Mouse (Mus musculus): ENCODE measurements around the gene Olfr547. TPM values are rescaled to one million over a fixed set of nuclear protein-coding genes. Genes with fewer than 3 reads are reported as not detected.

Olfr547 gene
- polyA plus RNA-seq, 1 experiment from 2014 or later: not detected

GRCm38 (mm10) chr7:102509726-102510125 is 24.8 kb upstream of the Olfr547 start:
- no peak overlapping the region for H3K4me3 ChIP-seq (ENCODE audit: low read length)
- no peak overlapping the region for H3K4me2 ChIP-seq (ENCODE audit: low read depth, low read length)
- no peak overlapping the region for H3K9ac ChIP-seq (ENCODE audit: low read length)
- no peak for ATAC-seq (ENCODE audit: low read depth)
- no peaks in the 10 kb centered on the region; the same call in 1 of the 2 replicates for H3K4me1 ChIP-seq (replicated peaks; ENCODE audit: control insufficient read depth, insufficient read depth, low read length)
- WGBS: 83% methylated on average over 7 of the region's 7 CpGs
- no peak overlapping the region for H3K27ac ChIP-seq (ENCODE audit: low read length)
- H3K27me3 ChIP-seq (ENCODE audit: control insufficient read depth, insufficient read depth, low read depth, low read length): no peaks in the 10 kb centered on the region
- H3K36me3 ChIP-seq (ENCODE audit: control insufficient read depth, insufficient read depth, low read length): no peaks in the 10 kb centered on the region
- H3K9me3 ChIP-seq (ENCODE audit: control insufficient read depth, low read length): no peaks in the 10 kb centered on the region

- Histone ChIP-seq H3K4me3 (ENCODE audit: low read length) (no peak overlapping the region), H3K9me3 (ENCODE audit: control insufficient read depth, low read length) (no peaks in the 10 kb centered on the region), H3K36me3 (ENCODE audit: control insufficient read depth, insufficient read depth, low read length) (no peaks in the 10 kb centered on the region), H3K4me1 (replicated peaks; ENCODE audit: control insufficient read depth, insufficient read depth, low read length) (no peaks in the 10 kb centered on the region; the same call in 1 of the 2 replicates), H3K4me2 (ENCODE audit: low read depth, low read length) (no peak overlapping the region), H3K9ac (ENCODE audit: low read length) (no peak overlapping the region), H3K27me3 (ENCODE audit: control insufficient read depth, insufficient read depth, low read depth, low read length) (no peaks in the 10 kb centered on the region), H3K27ac (ENCODE audit: low read length) (no peak overlapping the region)
- ATAC-seq (ENCODE audit: low read depth): no peak
- 86% methylated on average over 10 of the region's 10 CpGs for WGBS
These were observed 22.6 kb upstream of the Olfr547 start for GRCm38 (mm10) chr7:102511927-102512326.

GRCm38 (mm10) chr7:102512814-102513435 is 21.6 kb upstream of the Olfr547 start:
- WGBS: under 1% methylated on average over 54 of the region's 54 CpGs
- ATAC-seq (ENCODE audit: low read depth): peak; percentile 95
- Histone ChIP-seq H3K9me3 (ENCODE audit: control insufficient read depth, low read length) (no peaks in the 10 kb centered on the region), H3K9ac (ENCODE audit: low read length) (peak overlapping the region; percentile 78), H3K4me1 (replicated peaks; ENCODE audit: control insufficient read depth, insufficient read depth, low read length) (no peaks in the 10 kb centered on the region; the same call in 1 of the 2 replicates), H3K4me2 (ENCODE audit: low read depth, low read length) (peak overlapping the region; percentile 94), H3K27me3 (ENCODE audit: control insufficient read depth, insufficient read depth, low read depth, low read length) (no peaks in the 10 kb centered on the region), H3K36me3 (ENCODE audit: control insufficient read depth, insufficient read depth, low read length) (no peaks in the 10 kb centered on the region), H3K27ac (ENCODE audit: low read length) (no peak overlapping the region), H3K4me3 (ENCODE audit: low read length) (peak overlapping the region; percentile 57)

GRCm38 (mm10) chr7:102514144-102514543 is 20.4 kb upstream of the Olfr547 start:
- WGBS: 42% methylated on average over 4 of the region's 4 CpGs
- H3K9ac ChIP-seq (ENCODE audit: low read length): no peak overlapping the region
- H3K4me2 ChIP-seq (ENCODE audit: low read depth, low read length): no peak overlapping the region
- H3K36me3 ChIP-seq (ENCODE audit: control insufficient read depth, insufficient read depth, low read length): no peaks in the 10 kb centered on the region
- no peaks in the 10 kb centered on the region for H3K27me3 ChIP-seq (ENCODE audit: control insufficient read depth, insufficient read depth, low read depth, low read length)
- no peak for ATAC-seq (ENCODE audit: low read depth)
- H3K4me1 ChIP-seq (replicated peaks; ENCODE audit: control insufficient read depth, insufficient read depth, low read length): no peaks in the 10 kb centered on the region; the same call in 1 of the 2 replicates
- H3K27ac ChIP-seq (ENCODE audit: low read length): no peak overlapping the region
- no peak overlapping the region for H3K4me3 ChIP-seq (ENCODE audit: low read length)
- no peaks in the 10 kb centered on the region for H3K9me3 ChIP-seq (ENCODE audit: control insufficient read depth, low read length)

GRCm38 (mm10) chr7:102516261-102517050 is 18.1 kb upstream of the Olfr547 start:
- Histone ChIP-seq H3K27ac (ENCODE audit: low read length) (no peak overlapping the region), H3K4me3 (ENCODE audit: low read length) (no peak overlapping the region), H3K9me3 (ENCODE audit: control insufficient read depth, low read length) (no peaks in the 10 kb centered on the region), H3K36me3 (ENCODE audit: control insufficient read depth, insufficient read depth, low read length) (no peaks in the 10 kb centered on the region), H3K27me3 (ENCODE audit: control insufficient read depth, insufficient read depth, low read depth, low read length) (no peaks in the 10 kb centered on the region), H3K4me2 (ENCODE audit: low read depth, low read length) (no peak overlapping the region), H3K4me1 (replicated peaks; ENCODE audit: control insufficient read depth, insufficient read depth, low read length) (no peaks in the 10 kb centered on the region; the same call in 1 of the 2 replicates), H3K9ac (ENCODE audit: low read length) (no peak overlapping the region)
- ATAC-seq (ENCODE audit: low read depth): peak; percentile 27; the same call in 1 of the 2 replicates
- 53% methylated on average over 10 of the region's 10 CpGs for WGBS

- WGBS: 71% methylated on average over 2 of the region's 2 CpGs
These were observed 17.6 kb upstream of the Olfr547 start for GRCm38 (mm10) chr7:102517051-102517335.

GRCm38 (mm10) chr7:102529052-102529451 is 5.5 kb upstream of the Olfr547 start:
- H3K36me3 ChIP-seq (ENCODE audit: control insufficient read depth, insufficient read depth, low read length): no peaks in the 10 kb centered on the region
- no peak for ATAC-seq (ENCODE audit: low read depth)
- H3K9ac ChIP-seq (ENCODE audit: low read length): no peak overlapping the region
- no peaks in the 10 kb centered on the region for H3K27me3 ChIP-seq (ENCODE audit: control insufficient read depth, insufficient read depth, low read depth, low read length)
- no peak overlapping the region for H3K27ac ChIP-seq (ENCODE audit: low read length)
- WGBS: 76% methylated on average over 1 of the region's 1 CpGs
- H3K9me3 ChIP-seq (ENCODE audit: control insufficient read depth, low read length): no peaks in the 10 kb centered on the region
- H3K4me2 ChIP-seq (ENCODE audit: low read depth, low read length): no peak overlapping the region
- no peaks in the 10 kb centered on the region for H3K4me1 ChIP-seq (replicated peaks; ENCODE audit: control insufficient read depth, insufficient read depth, low read length)
- no peak overlapping the region for H3K4me3 ChIP-seq (ENCODE audit: low read length)

More at GRCm38 (mm10) chr7:102517051-102517335, 17.6 kb upstream of the Olfr547 start:
- no peak overlapping the region for H3K9ac ChIP-seq (ENCODE audit: low read length)
- H3K36me3 ChIP-seq (ENCODE audit: control insufficient read depth, insufficient read depth, low read length): no peaks in the 10 kb centered on the region
- H3K9me3 ChIP-seq (ENCODE audit: control insufficient read depth, low read length): no peaks in the 10 kb centered on the region
- no peak overlapping the region for H3K27ac ChIP-seq (ENCODE audit: low read length)
- H3K4me2 ChIP-seq (ENCODE audit: low read depth, low read length): no peak overlapping the region
- no peaks in the 10 kb centered on the region; the same call in 1 of the 2 replicates for H3K4me1 ChIP-seq (replicated peaks; ENCODE audit: control insufficient read depth, insufficient read depth, low read length)
- no peaks in the 10 kb centered on the region for H3K27me3 ChIP-seq (ENCODE audit: control insufficient read depth, insufficient read depth, low read depth, low read length)
- ATAC-seq (ENCODE audit: low read depth): no peak
- H3K4me3 ChIP-seq (ENCODE audit: low read length): no peak overlapping the region

- Histone ChIP-seq H3K4me2 (ENCODE audit: low read depth, low read length) (no peak within 1 kb of the TSS), H3K36me3 (ENCODE audit: control insufficient read depth, insufficient read depth, low read length) (no peaks in the 10 kb centered on the region), H3K27ac (ENCODE audit: low read length) (no peak within 1 kb of the TSS), H3K27me3 (ENCODE audit: control insufficient read depth, insufficient read depth, low read depth, low read length) (no peaks in the 10 kb centered on the region), H3K4me3 (ENCODE audit: low read length) (no peak within 1 kb of the TSS), H3K9me3 (ENCODE audit: control insufficient read depth, low read length) (no peaks in the 10 kb centered on the region), H3K4me1 (replicated peaks; ENCODE audit: control insufficient read depth, insufficient read depth, low read length) (no peaks in the 10 kb centered on the region), H3K9ac (ENCODE audit: low read length) (no peak within 1 kb of the TSS)
- ATAC-seq (ENCODE audit: low read depth): no peak
- 76% methylated on average over 2 of the region's 2 CpGs for WGBS
These were observed 6.0 kb downstream of the Olfr547 start, which contains the start of gene Olfr548-ps1 for GRCm38 (mm10) chr7:102540596-102540995. Gene Olfr548-ps1 (plus strand): TSS chr7:102540896.

- Histone ChIP-seq H3K27me3 (ENCODE audit: control insufficient read depth, insufficient read depth, low read depth, low read length) (no peaks in the 10 kb centered on the region), H3K9ac (ENCODE audit: low read length) (no peak overlapping the region), H3K4me3 (ENCODE audit: low read length) (no peak overlapping the region), H3K4me2 (ENCODE audit: low read depth, low read length) (no peak overlapping the region), H3K9me3 (ENCODE audit: control insufficient read depth, low read length) (no peaks in the 10 kb centered on the region), H3K36me3 (ENCODE audit: control insufficient read depth, insufficient read depth, low read length) (no peaks in the 10 kb centered on the region), H3K4me1 (replicated peaks; ENCODE audit: control insufficient read depth, insufficient read depth, low read length) (no peaks in the 10 kb centered on the region), H3K27ac (ENCODE audit: low read length) (no peak overlapping the region)
- 62% methylated on average over 3 of the region's 3 CpGs for WGBS
- ATAC-seq (ENCODE audit: low read depth): no peak
These were observed 6.7 kb downstream of the Olfr547 start for GRCm38 (mm10) chr7:102541251-102541650.
